Mouse (Mus musculus) spleen, embryonic (tissue): Measurements from ENCODE around the gene Hmgn2.

Source experiments
- CTCF ChIA-PET: fragments of 350-600 bp; sonication (Branson Sonifier 250); formaldehyde crosslinking; loops from one replicate; lab custom pipeline; 2022; lab: Charles Lee

The Hmgn2 gene

DNA sequence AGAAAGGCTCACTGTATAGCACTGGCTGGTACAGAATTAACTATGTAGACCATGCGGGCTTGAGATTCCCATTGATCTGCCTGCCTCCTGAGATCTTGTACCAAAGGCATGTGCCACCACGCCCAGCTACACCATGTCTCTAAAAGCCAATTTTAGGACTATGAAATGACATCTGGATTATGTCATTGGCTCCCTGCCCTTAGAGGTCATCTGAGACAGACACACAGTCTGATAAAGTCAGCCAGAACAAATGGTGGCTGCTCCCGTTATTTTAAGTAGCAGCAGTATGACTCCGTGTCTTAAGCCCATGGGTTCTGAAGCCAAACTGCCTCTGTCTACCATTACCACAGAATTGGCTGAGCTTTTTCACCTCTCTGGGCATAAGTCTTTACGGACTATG lies 12.0 kb upstream of the Hmgn2 start:
- CTCF ChIA-PET = no interaction called here

DNA sequence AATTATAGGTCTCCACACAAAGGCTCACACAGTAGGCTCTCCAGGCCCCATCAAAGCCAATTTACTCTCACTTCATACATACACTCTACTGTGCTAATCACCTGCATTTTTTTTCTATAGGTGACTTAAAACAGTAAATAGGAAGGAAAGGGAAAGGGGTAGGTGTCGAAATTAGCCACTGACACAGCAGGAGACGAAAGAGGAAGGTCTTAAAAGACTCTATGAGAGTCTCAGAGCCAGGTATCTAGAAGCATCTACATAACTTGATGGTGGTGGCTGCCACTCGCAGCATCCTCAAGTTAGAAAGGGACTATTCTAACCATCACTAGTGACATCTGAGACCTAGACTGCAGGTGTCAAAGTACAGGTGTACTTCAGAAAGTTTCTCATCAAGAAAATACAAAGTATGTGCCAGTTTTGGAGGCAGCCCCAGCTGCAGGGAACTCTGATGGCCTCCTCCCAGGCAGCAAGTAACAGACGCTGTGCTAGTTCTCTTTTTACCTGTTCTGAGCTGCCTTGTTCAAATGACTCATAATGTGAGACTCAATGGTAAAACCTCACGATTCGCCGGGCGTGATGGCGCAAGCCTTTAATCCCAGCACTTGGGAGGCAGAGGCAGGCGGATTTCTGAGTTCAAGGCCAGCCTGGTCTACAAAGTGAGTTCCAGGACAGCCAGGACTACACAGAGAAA lies 9.7 kb upstream of the Hmgn2 start:
- CTCF ChIA-PET = no interaction called here

DNA sequence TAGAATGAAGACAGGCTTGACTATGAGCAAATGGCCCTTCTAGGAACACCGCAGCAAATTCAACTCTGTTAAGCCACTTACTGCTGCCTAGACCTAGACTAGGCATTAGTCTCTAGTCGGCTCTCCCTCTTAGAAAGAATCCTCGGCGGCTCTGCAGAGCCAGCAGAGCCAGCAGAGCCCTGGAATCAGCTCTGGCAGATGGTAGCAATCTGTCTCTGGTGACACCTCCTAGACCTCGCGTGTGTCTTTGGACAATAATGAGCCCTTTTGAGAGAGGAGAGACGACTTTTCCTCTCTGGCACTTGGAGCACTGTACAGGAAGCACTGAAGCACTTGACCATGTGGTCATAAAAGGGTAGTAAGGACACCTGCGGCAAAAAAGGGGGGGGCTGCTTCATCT lies 3.3 kb upstream of the Hmgn2 start:
- CTCF ChIA-PET = no interaction called here

- CTCF ChIA-PET = no interaction called here
Observed at GRCm38 (mm10) chr4:133970876-133971275, 2.4 kb upstream of the Hmgn2 start.

GRCm38 (mm10) chr4:133970196-133970595 lies 1.7 kb upstream of the Hmgn2 start:
- CTCF ChIA-PET = no interaction called here

- CTCF ChIA-PET = no interaction called here
Observed at GRCm38 (mm10) chr4:133969114-133969770, 792 bp upstream of the Hmgn2 start.

- CTCF ChIA-PET = no interaction called here
Observed at GRCm38 (mm10) chr4:133967866-133968149, 642 bp downstream of the Hmgn2 start.

DNA sequence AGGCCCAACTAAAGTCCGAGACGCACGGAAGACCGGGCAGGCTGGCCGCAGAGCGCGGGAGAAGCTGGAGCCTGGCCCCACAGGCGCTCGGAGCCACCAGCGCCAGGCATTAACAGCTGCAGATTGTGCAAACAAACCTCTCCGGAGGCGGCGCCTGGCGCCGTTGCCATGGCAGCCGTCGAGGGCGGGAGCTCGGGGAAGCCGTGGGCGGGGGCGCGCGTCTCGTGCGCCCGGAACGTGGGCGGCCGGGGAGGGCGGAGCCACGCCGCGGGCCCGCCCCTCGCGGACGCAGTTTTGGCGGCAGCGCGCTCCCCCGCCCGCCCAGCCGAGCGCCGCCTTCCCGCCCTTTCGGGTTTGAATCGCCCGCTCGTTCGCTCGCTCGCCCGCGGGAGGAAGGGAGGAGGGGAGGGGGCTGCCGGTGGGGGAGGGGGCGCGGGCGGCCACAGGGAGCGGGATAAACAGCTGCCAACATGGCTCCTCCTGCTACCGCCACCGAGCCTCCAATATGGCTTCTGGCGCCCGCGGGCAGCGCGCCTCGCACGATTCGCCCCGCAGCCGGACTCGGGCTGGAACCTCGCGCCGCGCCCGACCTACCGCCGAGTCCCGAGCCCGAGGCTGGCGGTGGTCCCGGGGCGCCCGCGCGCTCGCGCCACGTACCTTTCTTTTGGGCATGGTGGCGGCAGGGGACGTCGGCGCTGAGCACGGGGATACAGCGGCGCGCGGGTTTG lies 1.1 kb downstream of the Hmgn2 start:
- CTCF ChIA-PET = no interaction called here

GRCm38 (mm10) chr4:133966271-133966940 lies 2.0 kb downstream of the Hmgn2 start:
- CTCF ChIA-PET = no interaction called here

- CTCF ChIA-PET = interaction anchor here (0.6 to 0.7 kb wide), 2 partner anchors 74 to 794 kb away, joined by 4 to 5 read pairs; no protein-coding TSS in a partner anchor
Observed at GRCm38 (mm10) chr4:133962566-133962965, 5.9 kb downstream of the Hmgn2 start.

- CTCF ChIA-PET = no interaction called here
Observed at GRCm38 (mm10) chr4:133958884-133959283, 9.6 kb downstream of the Hmgn2 start.

DNA sequence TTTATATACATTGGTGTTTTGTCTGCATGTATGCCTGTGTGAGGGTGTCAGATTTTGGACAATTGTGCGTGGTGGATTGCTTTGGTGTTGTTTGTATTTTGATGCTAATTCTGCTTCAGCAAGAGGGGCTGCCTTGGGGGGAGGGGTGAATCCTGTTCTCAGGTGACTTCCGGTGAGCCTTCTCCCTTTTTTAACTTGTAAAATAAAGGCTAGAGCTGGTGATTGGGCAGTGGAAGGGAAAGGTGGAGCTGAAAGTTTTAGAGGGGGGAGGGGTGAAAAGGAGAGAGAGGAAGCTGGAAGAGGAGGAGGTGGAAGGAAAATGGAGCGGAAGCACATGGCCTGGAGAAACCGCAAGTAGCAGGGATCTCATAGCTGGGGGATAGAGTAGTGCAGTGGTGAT lies 12.1 kb downstream of the Hmgn2 start:
- CTCF ChIA-PET = interaction anchor here (0.6 kb wide), 1 partner anchor 330 kb away, joined by 5 read pairs; no protein-coding TSS in a partner anchor

- CTCF ChIA-PET = no interaction called here
Observed at GRCm38 (mm10) chr4:133946736-133947135, 21.7 kb downstream of the Hmgn2 start.

DNA sequence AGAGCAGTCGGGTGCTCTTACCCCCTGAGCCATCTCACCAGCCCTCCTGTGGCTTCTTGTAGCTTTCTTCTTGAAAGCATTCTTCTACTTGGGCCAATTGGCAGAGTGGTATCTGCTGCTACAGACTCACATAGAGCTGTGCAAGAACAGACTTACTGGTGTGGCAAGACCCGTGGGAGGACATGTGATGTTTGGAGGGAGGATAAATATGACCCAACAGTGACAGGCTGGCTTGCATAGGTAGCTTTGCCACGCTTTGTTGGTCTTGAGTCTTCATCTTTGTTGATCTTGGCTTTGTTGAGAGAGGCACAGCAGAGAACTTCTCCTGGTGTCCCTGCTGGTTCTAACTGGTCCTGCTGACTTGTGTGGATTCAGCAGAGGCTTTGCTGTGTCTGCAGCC lies 24.7 kb downstream of the Hmgn2 start:
- CTCF ChIA-PET = interaction anchor here (0.6 kb wide), 1 partner anchor 1351 kb away, joined by 3 read pairs; no protein-coding TSS in a partner anchor

- CTCF ChIA-PET = no interaction called here
Observed at GRCm38 (mm10) chr4:133942679-133943078, 25.8 kb downstream of the Hmgn2 start.

DNA sequence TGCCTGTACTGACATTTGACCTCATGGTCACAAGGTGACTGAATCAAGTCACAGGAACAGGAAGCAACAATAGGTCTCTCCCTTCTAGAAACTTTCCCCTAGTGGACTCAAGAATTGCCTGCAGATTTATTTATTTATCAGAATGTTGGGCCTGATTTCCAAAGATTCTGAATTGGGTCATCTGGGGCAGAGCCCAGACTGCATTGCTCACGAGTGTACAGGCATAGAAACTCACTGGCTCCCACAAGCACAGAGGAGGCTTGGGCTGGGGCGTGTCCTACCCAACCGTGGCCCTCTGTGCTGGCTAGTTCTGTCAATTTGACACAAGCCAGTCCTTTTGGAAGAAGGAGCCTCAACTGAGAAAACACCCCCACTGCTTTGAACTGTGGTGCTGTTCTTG lies 26.9 kb downstream of the Hmgn2 start:
- CTCF ChIA-PET = no interaction called here

DNA sequence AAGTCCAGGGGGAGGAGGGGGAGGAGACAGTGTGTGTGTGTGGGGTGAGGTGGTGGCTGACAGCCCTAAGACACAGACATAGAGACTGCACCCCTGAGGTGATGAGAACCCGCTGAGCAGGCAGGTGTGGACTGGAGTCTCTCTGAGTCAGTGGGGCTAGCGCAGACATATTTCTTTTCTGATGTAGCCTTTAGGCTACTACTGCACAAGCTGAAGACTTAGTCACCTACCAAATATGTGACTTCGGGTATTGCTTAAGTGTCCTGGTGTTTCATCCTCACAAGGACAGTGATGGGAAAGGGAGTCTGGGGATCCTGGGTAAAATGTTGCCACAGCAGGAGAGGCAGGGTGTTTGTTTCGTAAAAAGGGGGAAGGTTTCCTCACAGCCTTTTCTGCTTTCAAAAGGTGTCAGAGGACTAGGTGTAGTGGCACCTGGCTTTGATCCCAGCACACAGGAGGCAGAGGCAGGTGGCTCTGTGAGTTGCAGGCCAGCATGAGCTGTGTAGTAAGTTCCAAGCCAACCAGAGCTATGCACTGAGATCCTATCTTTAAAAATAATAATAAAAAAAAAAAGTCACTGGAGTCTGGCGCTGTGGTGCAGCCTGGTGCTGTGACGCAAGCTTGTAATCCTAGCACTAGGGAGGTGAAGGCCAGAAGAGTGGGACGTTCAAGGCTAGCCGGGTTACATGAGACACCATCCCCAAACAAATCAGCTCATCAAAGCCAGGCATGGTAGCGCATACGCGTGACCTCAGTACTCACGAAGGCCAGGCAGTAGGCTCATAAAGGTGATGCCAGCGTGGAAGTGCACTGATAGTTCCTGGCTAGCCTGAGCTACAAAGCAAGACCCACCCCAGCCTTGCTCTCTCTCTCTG lies 27.8 kb downstream of the Hmgn2 start:
- CTCF ChIA-PET = no interaction called here

DNA sequence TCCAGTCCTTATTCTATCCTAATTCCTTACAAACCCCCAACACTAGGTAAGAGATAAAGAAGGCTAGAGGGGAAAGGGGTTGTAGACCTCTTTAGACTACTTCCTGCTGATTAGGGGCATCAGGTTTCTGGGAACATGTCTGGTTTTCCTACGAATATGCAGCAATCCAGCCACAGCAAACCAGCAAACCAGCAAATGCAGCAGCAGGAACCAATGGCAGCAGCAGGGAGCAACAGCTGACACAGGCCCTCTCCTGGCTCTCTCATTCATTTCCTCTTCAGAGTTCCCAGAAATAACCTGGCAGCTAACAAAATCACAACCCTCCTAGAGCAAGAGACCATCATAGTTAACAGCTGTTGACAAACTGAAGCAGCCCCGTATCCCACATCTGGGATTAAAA lies 30.4 kb downstream of the Hmgn2 start:
- CTCF ChIA-PET = no interaction called here

- CTCF ChIA-PET = interaction anchor here (0.6 kb wide), 3 partner anchors 25 to 265 kb away, joined by 3 to 4 read pairs (median 3); no protein-coding TSS in a partner anchor
Observed at GRCm38 (mm10) chr4:133931785-133932184, 36.7 kb downstream of the Hmgn2 start.

GRCm38 (mm10) chr4:133931349-133931748 lies 37.1 kb downstream of the Hmgn2 start:
- CTCF ChIA-PET = interaction anchor here (0.6 kb wide), 3 partner anchors 24 to 265 kb away, joined by 3 to 4 read pairs (median 3); no protein-coding TSS in a partner anchor

DNA sequence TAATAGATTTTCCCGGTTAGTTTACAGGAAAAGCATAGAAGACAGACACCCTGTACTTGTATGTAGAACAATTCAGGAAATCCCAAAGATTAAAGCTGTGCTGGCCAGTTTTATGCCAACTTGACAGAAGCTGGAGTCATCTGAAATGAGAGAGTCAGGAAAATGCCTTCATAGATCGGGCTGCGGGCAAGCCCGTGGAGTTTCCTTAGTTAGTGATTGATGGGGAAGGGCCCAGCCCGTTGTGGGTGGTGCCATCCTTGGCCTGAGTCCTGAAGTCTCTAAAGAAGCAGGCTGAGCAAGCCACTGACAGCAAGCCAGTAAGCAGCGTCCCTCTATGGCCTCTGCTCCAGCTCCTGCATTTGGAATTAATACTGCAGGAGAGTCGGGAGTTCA lies 39.2 kb downstream of the Hmgn2 start:
- CTCF ChIA-PET = no interaction called here
